Mouse (Mus musculus): ENCODE results near the gene Ripor3.
"Not testable (repeated sequence)": the region's sequence is repeated elsewhere in the genome, so short reads cannot be mapped to it uniquely, and the experiment has no call there.

Ripor3 gene

DNA sequence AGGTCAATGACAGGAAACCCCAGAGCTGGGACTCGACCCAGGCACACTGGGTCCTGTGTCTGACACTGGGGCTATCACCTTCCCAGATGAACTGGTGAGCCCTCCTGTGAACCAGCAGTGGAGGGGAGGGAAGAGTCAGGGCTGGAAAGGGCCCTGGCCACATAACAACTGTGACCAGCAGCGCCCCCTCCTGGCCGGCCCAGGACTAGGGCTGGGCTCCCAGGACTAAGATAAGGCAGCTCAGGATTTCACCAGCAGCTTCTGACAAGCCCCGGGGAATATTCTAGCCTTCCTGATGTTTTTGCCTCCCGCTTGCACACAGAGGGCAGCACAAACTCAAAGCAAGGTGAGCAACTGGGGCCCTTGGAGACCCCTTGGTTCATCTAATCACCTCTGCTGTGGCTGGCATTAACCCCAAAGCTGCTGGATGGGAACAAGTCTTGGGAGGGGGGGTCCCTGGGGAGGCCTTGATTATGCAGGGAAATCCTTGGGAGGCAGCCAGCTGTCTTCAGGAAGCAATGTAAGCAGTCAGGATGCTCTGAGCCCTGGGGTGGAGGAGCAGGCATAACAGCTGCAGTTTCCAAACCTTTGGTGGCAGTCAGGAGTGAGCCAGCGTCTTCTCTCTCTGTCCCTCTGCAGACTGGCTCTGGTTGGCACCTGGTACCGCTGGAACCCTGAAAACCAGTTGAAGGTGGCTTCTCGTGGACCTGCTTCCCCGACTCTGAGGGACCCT is at the start of gene Ripor3:
Gene Ripor3 (minus strand): TSS at position 683 of the 733 bp plus-strand sequence.
- DNase-seq (ENCODE audit: low spot score in 2 of 2) = peak; percentile 72 to 81

DNA sequence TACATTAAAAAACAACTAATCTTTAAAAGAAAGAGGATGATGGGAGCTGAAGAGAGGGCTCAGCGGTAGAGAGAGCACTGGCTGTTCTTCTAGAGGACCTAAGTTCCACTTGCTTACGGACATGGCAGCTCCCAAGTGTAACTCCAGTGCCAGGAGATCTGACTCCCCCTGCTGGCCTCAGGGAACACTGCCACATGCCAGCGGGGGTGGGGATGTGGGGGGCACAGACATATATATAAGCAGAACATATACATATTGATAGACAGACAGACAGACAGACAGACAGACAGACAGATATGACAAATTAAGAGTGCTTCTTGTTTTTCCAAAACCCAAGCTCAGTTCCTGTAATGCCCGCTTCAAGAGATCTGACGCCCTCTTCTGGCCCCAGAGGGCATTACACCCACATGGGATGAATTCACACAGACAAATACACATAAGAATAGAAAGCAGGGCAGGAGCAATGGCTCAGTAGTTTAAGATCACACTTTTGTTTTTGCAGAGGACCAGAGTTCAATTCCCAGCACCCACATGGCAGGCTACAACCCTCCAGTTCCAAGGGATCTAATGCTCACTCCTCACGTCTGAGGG is 48.9 kb upstream of the Ripor3 start:
- no peak for DNase-seq (ENCODE audit: low spot score in 2 of 2)

DNA sequence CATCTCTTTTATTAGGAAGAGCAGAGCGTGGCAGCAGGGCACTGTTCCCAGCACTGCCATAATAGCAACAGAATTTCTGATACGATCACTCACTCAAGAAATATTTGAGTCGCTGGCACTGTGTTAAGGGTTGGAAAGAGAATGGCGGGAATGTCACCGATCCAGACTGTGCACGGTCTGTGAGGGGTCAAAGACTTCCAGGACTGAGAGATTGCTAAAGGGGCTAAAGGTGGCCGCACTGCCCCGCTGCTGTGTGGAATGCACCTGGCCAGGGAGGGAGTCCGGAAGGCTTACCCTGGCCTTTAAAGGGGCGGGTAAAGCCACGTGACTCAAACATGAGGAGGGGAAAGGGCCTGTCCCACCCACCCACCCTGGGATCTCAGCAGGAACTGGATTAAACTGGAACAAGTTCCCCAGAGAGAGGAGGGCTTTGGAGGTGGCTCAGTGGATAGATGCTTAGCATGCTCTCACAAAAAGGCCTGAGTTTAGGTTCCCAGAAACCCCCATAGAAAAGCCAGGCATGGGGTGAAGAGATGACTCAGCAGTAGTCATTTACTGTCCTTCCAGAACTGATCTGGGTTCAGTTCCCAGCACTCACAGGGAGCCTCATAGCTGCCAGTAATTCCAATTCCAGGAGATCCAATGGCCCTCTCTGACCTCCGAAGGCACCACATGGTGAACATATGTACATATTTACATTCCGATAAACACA is 48.2 kb upstream of the Ripor3 start:
- no peak for DNase-seq (ENCODE audit: low spot score in 2 of 2)

DNA sequence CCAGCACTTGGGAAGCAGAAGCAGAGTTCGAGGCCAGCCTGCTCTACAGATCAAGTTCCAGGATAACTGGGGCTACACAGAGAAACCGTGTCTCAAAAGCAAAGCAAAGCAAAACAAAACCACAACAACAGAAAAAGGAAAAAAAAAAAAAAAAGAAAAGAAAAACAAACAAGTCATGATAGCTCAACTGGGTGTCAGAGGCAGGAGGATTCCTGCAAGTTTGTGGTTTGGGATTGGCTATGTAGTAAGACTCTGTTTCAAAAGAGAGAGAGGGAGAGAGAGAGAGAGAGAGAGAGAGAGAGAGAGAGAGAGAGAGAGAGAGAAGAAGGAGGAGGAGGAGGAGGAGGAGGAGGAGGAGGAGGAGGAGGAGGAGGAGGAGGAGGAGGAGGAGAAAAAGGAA is 47.5 kb upstream of the Ripor3 start:
- DNase-seq (ENCODE audit: low spot score in 2 of 2) = not testable (repeated sequence)

DNA sequence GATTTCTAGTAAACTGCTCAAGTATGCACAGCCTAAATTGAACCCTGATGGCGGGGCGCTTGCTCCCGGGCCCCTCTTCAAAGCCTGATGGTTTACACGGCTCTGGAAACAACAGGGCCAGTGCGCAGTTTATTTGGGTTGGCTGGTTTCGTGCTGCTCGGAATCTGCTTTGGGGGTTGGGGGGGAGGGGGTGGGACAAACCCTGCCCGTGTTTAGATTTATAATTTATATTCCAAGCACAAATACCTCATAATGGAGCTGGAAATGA is 46.2 kb upstream of the Ripor3 start:
- no peak for DNase-seq (ENCODE audit: low spot score in 2 of 2)

DNA sequence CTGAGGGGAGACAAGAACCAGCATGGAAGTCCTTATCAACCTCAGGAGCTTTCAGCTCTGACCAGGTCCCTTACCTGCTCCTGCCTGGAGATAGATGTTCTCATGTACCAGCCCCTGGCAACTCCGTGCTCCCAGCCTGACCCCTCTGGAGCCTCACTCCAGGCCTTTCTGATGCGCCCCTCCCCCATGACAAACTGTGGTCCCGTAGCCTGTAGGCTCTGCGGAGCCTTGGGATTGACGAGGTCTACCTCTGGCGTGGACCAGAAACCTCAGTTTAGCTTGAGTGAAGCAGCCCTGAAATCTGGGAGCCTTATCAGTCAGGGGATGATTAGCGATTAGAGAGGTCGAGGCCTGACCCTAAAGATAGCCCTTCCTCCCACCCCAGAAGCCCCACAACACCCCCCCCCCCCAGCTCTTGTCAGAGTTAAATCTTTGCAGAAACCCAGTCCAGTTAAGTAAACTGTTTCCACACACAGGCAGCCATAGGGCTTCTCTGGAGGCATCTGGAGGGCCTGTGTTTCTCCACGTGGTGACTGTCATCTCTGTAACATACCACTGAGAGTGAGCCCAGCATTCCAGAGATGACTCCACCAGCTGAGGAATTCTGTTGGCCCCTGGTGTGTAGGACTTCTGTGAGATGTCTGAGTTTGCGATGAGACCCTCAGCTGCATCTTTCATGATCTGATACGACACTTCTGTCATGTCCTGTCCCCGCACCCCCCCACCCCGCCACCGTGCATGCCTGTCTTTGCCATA is 45.7 kb upstream of the Ripor3 start:
- no peak for DNase-seq (ENCODE audit: low spot score in 2 of 2)

DNA sequence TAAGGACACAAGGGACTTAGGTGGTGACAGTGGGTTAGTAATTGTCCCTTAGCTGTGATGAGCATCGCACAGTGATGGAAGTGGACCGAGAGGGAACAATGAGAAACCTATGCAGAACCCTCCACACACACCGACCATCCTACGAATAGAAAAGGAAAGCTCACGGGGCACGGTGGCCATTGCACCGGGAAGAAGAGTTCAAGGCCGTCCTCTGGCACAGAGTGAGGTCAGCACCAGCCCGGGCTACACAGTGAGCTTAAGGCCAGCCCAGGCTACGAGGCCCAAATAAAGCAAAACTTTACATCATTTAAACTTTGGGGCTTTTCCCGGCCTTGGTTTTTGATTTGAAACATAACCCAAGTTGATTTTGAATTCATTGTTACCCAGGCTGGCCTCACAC is 43.7 kb upstream of the Ripor3 start:
- DNase-seq (ENCODE audit: low spot score in 2 of 2) = no peak

DNA sequence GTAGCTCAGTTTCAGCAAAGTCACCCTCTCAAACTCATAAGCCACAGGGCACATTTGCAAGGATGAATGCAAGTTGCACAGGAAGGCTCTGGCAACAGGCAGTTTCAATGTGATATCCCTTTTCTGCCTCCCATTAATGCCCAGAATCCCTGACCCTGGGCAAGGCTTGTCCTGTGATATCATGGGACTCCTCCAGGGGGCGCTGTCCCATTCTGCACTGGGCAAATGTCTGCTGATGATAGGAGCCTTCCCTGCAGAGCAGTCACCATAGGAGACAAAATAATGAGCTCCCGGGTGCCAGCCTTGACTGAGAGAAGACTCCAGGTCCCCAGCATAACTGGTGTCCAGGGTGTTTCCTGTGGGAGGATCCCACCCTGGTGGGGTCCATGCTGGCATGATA is 42.3 kb upstream of the Ripor3 start:
- DNase-seq (ENCODE audit: low spot score in 2 of 2) = peak; percentile 41 to 44

DNA sequence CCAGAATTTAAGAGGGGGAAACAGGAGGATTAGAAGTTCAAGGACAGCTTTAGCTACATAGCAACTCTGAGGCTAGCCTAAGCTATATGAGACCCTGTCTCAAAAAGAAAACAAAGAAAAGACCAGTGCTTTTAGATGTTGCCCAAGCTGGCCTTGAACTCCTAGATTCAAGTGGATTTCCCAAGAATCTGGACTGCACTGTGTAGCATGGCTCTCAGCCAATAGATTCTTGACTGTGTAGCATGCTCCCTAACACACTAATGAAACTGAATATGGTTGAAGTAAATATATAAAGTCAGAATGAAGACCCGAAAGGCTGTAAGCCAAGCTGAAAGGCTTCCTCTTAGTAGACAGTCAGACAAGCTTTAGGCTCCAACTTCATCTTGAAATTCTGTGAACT is 41.7 kb upstream of the Ripor3 start:
- no peak for DNase-seq (ENCODE audit: low spot score in 2 of 2)

DNA sequence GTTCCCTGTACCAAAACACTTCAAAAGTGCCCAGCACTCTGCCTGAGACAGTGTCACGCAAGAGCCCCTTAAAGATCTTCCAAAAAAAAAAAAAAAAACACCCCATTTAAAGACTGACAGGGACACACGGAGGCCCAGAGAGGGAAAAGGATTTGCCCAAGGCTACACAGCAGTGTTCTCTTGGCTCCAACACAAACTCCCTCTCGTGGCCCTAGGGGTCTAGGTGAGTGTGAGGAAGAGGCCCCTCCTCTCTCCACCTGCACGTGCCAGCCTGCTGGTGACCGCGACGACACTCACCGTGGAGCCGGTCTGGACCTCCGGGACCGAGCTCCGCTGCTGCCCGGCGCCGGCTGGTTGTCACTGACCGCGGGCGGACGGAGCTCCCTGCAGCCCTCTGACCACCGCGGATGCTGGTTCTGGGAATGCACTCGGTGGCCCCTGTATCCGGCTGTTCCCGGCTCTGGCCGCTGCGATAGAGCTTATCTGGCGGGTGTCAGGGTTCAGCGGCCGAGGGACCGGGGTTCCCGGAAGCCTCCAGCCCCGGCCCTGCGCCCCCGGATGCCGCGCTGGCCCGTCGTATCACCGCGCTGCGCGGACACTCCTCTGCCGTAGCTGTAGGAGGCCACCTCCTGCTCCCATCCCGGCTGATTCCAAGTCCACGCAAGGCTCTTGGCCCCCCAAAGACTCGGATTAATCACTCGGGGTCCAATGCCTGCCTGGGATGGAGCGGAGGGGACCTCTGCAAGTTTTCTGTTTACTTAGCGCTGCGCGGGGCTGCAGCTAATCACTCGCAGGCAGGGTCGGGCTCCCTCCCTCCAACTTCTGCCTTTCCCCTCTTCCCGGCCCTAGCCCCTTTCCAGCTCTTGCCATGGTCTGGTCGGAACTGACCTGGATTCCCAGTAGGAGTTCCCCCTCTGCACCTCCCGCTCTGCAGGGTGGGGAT is 39.9 kb upstream of the Ripor3 start:
- peak in 1 of 2 experiments; percentile 11 for DNase-seq (ENCODE audit: low spot score in 2 of 2)

DNA sequence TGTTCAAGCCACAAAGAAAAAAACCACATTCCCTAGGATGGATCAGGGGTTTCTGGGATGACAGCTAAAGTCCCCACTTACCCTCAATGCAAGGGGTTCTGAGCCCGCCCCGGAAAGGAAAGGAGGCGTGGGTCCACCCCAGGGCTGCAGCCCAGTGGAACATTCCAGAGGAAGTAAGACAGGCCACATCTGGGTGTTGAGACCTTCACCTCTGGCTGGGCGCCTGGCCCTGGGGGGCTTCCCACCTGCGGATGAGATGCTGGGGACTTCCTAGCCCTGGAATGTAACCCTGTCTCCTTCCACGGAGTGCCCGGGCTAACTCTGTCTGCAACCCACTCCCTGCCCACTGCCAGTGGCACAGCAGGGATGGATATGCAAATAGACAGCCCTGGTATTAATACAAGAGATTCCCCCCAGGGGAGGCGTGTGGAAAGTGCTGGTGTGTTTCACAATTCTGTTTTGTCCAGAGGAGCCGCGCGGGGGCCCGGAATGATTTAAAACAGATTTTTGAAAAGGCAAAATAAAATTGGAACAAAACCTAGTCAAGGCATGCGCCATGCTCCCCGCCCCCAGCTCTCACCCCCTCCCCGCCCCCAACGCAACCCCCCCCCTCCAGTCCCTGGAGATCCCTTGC is 38.7 kb upstream of the Ripor3 start:
- peak in 1 of 2 experiments; percentile 43 for DNase-seq (ENCODE audit: low spot score in 2 of 2)

DNA sequence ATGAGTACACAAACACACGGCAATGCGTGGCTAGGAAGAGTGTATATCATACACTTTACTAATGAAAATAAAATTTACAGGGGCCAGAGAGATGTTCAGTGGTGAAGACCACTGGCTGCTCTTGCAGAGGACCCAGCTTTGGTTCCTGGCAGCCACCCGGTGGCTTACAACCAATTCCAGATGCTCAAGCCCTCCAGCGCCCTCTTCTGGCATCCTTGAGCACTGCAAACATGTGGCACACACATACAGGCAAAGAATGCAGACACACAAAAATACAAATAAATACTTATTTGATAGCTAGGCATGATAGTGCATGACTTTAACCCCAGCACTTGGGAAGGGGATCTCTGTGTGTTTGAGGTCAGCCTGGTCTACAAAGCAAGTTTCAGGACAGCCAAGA is 36.0 kb upstream of the Ripor3 start:
- DNase-seq (ENCODE audit: low spot score in 2 of 2) = no peak

DNA sequence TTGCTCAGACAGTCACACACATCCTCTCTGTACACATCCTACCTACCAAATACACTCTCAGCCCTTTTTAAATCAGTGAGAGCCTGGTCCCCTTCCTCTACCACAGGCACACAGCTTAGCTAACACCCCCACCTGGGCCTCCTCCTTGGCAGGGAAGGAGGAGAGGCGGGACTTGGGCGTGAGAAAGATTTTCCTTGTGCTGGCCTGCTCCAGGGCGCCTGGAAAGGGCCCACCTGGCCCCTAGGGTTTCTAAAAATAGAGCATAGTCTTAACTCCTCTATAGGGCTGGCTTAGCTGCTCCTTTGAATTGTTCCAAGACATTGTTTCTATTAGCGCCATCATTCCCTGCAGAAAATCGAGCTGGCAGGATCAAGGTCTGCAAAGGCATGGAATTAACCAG is 35.4 kb upstream of the Ripor3 start:
- peak in 1 of 2 experiments; percentile 21 for DNase-seq (ENCODE audit: low spot score in 2 of 2)

DNA sequence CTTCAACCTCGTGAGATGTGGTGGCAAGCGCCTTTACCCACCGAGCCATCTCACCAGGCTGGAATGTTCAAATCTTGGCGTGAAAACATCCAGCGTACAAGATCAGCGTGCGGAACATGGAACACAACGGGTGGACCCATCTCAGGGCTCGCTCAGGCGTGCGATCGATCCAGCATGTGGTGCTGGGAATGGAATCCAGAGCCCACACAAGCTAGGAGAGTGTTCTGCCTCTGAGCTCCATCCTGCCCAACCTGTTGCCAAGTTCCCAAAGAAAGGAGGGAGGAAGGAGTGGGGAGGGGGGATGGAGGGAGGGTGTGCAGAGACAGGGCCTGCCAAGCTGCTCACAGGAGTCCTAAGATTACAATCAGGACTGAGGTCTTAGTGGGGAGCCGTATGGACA is 34.9 kb upstream of the Ripor3 start:
- no peak for DNase-seq (ENCODE audit: low spot score in 2 of 2)

DNA sequence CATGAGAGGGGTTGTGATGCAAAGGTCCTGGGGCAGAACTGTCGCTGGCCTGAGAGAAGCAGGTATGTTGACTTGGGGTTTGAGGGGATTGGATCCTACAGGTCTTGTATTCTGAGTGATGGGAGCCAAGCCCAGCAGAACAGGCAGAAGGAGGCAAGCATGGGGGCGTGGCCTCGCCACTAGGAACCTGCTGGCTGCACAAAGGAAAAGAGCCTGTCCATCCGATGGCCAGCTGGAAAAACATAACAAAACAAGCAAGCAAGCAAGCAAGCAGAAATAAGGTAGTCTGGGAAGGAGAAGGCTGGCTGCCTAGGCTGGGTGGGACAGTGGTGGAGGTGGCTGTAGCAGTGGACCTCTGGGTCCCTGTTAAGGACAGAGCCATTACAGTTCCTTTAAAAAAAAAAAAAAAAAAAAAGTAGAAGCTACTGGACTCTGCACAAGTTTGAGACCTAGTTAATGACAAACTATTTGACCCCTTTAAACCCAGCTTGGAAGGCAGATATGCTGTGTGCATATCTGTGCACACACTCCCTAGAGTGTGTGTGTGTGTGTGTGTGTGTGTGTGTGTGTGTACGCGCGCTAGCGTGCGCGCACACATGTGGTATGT is 34.4 kb upstream of the Ripor3 start:
- DNase-seq (ENCODE audit: low spot score in 2 of 2) = no peak

DNA sequence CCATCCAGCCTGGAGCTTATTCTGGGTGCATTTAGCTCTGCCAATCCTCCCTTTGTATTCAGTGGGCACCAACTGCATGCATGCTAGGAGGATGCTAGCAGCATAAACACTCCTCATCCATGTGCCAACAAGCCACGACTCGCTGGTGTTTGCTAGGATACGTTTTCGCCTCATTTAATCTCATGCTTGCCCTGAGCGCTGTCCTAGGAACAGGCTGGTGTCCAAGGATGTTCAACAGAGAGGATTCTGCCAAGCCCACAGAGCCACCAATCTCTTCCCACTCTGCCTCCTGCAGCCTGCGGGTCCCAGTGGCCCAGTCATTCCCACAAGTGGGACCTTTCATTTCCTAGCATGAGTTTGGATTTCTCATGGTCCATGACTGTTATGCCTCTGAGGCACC is 31.6 kb upstream of the Ripor3 start:
- DNase-seq (ENCODE audit: low spot score in 2 of 2) = no peak

DNA sequence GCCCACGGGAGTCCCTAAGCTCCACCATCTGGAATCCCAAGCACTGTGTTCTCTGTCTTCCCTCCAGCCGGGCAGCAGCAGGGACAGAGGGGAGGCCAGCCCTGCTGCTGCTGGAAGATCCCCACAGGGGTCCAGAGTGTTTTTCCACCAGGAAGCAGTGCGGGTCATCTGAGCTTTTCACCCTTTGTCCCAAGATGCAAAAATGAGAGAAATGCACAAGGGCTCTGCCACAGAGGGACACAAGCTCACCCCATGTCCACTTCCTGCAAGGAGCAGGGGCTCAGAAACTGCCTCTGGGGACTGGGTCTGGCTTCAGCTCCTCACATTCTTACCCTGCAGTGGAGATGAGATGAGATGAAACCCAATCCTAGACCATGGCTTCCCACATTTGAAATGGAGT is 30.3 kb upstream of the Ripor3 start:
- DNase-seq (ENCODE audit: low spot score in 2 of 2) = no peak

DNA sequence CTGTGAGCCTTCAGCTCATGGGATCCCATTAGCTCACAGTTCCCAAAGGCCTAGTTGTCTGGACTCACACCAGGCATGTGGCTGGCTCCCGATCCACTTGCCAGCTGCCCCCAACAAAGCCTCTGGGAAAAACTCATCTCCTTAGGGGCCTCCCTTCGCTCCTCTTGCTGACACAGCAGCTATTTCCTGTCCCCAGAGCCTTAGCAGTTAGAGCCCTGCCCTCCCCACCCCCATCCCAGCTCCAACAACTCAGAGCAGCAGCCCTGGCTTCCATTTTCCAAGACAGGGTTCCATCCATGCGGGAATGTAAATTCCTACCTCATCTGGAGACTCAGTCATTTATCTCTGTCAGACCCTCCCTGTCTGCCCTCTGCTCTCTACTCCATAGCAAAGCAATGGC is 26.6 kb upstream of the Ripor3 start:
- DNase-seq (ENCODE audit: low spot score in 2 of 2) = no peak

DNA sequence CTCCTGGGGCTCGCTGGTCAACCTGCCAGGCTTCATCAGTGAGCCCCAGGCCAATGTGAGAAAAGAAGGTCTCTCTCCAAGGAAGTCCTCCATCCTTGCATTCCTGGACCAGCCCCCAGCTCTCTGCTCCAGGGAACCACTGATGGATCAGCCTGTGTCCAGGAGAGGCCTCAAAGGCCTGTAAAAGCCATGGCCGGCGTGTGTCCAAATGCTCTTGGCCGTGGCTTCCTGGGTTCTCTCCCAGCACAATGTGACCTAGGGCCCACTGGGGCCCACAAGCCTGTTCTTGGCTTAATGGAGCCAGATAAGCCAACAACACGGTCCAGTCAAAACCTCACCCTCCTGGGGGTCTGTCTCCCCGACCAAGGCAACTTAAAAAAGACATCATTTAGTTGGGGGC is 25.5 kb upstream of the Ripor3 start:
- peak in 1 of 2 experiments; percentile 22 for DNase-seq (ENCODE audit: low spot score in 2 of 2)

DNA sequence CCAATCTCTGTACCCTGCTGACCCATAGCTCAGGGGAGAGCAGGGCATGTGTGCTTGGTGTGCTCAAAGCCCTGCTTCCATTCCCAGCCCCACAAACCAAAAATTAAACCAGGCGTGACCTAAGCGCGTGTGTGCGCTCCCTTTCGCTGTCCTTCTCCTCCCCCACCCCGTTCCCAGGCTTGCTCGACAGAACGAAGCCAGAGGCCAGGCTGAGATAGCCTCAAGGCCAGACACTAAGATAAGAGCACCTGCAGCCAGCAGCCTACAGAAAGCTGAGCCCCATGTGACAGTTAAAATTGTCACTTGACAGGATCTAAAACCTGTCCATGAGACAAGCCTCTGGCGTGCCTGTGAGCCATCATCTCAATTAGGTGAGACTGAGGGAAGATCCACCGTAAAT is 23.5 kb upstream of the Ripor3 start:
- no peak for DNase-seq (ENCODE audit: low spot score in 2 of 2)

DNA sequence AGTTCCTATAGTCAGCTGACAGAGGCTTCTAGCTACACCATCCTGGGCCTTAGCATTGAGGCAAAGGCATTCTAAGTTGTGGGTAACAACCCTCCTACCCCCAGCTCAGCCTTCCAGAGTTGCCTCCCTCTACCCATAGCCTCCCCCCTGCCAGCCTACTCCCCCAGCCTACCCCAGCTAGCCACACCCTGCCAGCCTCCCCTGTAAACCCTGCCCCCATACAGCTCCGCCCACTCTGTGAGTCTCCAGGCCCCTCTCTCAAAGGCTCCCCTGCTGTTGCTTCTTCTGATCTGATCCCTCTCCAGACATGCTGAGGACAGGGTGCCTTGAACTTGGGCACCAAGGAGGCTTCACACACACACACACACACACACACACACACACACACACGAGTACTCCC is 21.4 kb upstream of the Ripor3 start:
- no peak for DNase-seq (ENCODE audit: low spot score in 2 of 2)

All from urinary bladder, postnatal 36 days (tissue).